Mouse (Mus musculus) heart, postnatal 4 days (tissue): ENCODE results near the gene Ahctf1. TPM values are rescaled to one million over a fixed set of nuclear protein-coding genes. Genes with fewer than 3 reads are reported as not detected.
A peak's percentile ranks its signal among the peaks of the same experiment; 100 is the strongest.
"Not testable (repeated sequence)": the region's sequence is repeated elsewhere in the genome, so short reads cannot be mapped to it uniquely, and the experiment has no call there.

ENCODE experiments used
- DNase-seq: peaks from one replicate; pipeline ENCODE4 v3.0.0; 2021
- total RNA-seq, 2 experiments: library from RNA; stranded (reverse); gene quantifications; 2 replicates each; pipeline ENCODE4 v1.2.3; 2021

Ahctf1 gene
- total RNA-seq, 2 experiments from 2014 or later: 27.9 to 32.6 TPM

GRCm38 (mm10) chr1:179804140-179804881 is 831 bp upstream of the Ahctf1 start:
- DNase-seq: no peak

- DNase-seq: peak; percentile 67
Measured at GRCm38 (mm10) chr1:179802610-179803512, 619 bp downstream of the Ahctf1 start, which contains the start of gene Gm10518. TSS of gene Gm10518 (plus strand) at chr1:179803376.

DNA sequence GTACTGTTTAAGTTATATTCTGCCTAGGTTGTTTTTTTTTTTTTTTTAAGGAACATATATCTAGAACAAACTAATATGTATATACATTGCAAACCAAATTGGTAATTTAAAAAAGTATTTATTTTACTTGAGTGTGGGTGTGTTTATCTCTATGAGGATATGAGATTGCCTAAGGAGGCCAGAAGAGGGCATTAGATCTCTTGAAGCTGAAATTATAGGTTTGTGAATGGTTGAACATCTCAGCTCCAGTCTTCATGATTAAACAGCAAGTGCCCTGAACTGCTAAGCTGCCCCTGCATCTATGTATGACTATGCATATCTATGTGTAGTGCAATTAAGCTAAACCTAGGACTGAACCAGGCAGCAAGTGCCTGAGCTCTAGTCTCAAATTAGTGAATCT is 4.7 kb downstream of the Ahctf1 start:
- no peak for DNase-seq

DNA sequence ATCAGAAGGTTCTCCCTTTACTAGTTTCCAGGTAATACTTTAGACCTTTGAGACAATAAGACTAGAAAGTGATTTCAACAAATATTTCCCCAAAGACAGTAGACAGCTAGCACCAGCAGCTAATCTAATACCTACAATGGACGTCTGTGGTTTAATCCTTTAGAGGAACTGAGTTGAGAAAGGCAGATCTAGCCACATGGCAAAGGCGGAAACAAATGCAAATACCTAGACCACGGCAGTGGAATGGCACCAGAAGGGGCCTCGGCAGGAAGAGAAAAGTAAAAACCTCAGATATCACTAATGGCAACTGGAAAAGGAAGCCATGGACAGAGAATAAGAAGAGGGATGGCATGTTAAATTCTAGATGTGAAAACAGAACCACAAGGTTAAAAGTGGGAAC is 16.2 kb downstream of the Ahctf1 start:
- DNase-seq: no peak

DNA sequence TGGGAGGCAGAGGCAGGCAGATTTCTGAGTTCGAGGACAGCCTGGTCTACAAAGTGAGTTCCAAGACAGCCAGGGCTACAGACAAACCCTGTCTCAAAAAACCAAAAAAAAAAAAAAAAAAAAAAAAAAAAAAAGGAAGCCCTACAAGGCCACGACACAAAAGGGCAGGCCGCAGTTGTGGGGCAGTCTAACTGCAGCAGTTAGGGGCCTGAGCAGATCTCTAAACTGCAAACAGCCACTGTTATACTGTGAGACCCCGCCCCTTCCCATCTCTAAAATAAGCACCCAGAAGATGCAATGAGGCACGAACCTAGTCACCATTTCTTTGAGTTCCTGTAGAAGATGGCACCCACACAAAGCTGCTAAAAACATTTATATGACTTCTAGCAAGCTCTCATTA is 18.0 kb downstream of the Ahctf1 start:
- no peak for DNase-seq

DNA sequence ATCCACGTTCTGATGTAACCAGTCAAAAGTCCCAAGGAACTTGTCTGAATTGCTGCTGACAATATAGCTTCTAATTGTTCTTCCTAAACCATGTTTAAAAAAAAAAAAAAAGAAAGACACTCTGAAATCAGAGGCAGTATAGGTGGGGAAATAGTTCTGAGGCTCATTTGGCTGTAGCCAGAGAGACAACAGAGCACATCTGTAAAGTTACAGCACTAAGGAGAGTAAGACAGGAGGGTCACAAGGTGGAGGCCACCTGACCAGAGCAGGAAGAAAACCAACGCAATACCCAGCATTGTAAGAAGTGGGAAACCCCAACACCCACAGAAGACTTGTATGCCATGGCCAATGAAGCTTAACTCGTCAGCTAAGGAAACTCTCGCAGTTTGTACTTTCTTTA is 19.4 kb downstream of the Ahctf1 start:
- DNase-seq: no peak

GRCm38 (mm10) chr1:179776831-179777230 is 26.6 kb downstream of the Ahctf1 start:
- no peak for DNase-seq

- DNase-seq: no peak
Measured at GRCm38 (mm10) chr1:179760553-179760952, 42.9 kb downstream of the Ahctf1 start.

DNA sequence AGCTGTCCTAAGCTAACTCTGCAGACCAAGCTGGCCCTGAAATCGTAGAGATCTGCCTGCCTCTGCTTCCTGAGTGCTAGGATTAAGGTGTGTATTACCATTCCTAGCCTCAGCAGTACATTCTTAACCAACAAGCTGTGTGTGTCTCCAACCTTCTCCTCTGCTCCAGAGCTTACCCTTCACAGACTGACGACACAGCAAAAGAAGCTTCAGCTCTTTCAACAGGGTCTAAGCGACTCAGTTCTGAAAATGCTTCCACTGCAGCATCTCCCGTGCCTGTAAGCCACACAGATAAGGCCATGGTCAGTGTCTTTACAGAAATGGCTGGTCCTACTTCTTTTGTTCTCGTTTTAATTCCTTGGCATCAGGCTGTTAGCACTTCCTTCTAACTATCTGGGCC is 43.4 kb downstream of the Ahctf1 start:
- DNase-seq: no peak

DNA sequence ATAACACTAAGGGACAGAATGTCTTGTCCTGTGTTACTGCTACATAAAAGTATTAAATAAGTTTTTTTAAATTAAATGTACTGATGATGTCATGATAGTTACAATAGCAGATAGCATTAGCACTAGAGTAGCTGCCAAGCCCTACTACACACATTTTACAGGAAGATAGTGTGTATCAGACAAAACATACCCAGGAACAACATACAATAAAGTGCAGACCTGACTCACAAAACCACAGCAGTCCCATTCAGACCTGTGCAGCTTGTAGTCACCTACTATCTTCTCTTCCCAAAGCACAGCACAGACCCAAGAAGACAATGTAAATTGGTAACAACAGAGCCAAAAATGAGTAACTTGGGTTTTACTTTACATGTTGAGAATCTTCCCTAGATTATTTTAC is 47.0 kb downstream of the Ahctf1 start:
- DNase-seq: no peak

DNA sequence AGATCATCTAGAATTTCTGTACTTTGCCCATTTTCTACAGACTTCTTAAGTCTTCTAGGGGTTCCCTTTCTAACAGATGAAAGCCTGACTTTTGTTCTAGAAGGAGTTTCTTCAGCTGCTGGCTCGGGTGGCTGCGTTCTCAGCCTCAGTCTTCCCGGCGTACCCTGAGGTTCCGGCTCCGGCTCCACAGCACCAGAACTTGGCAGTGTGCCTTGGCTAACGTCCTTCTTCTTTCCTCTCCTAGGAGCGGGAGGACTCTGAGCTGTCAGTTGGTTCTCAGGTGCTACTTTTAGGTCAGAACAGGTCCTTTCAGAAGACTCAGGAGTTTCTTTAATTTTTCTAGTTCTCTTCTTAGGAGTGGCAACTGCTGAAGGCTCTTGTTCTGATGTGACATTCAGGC is 50.5 kb downstream of the Ahctf1 start:
- DNase-seq: no peak

DNA sequence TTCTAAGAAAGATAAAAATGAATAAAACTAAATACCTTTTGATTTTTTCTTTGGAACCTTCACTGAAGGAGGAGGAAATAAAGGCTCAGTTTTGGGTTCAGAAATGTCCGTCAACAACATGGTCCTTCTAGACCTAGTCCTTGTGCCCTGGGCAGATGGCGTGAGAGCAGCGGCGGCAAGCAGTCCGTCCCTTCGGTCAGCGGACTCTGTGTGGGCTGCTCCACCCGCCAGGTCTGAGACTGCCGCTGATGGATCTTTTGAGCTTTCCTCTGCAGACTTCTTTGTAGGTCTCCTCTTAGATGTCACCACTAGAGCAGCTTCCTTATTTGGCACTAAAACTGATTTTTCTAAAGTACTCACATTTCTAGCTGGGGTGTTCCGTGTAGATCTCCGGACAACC is 51.2 kb downstream of the Ahctf1 start:
- no peak for DNase-seq

- DNase-seq: no peak
Measured at GRCm38 (mm10) chr1:179745171-179745570, 58.3 kb downstream of the Ahctf1 start, which contains the start of gene Kif28. TSS of gene Kif28 (minus strand) at chr1:179745271.

GRCm38 (mm10) chr1:179743593-179744193 is 59.8 kb downstream of the Ahctf1 start:
- DNase-seq: no peak

DNA sequence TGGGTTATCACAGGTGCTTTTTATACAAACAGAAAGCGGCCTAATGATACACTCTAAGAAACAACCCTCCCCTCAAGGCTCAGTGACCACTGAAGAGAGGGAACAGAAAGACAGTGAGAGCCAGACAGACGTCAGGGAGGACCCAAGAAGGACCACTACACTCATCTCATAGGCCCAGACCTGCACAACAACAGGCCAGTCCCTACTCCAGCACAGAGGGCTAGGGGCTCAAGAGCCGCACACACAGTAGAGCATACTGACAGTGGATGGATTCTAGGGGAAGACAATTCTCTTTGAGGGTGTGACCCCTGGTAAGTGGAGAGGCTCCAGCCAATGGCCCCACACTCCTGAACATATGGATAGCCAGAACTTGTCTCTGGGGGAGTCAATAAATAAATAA is 67.0 kb downstream of the Ahctf1 start:
- DNase-seq: no peak

GRCm38 (mm10) chr1:179734500-179735474 is 68.7 kb downstream of the Ahctf1 start:
- peak; percentile 78 for DNase-seq

- no peak for DNase-seq
Measured at GRCm38 (mm10) chr1:179731391-179731790, 72.1 kb downstream of the Ahctf1 start.

GRCm38 (mm10) chr1:179728661-179729060 is 74.8 kb downstream of the Ahctf1 start:
- DNase-seq: no peak

- no peak for DNase-seq
Measured at GRCm38 (mm10) chr1:179722811-179723469, 80.5 kb downstream of the Ahctf1 start.

DNA sequence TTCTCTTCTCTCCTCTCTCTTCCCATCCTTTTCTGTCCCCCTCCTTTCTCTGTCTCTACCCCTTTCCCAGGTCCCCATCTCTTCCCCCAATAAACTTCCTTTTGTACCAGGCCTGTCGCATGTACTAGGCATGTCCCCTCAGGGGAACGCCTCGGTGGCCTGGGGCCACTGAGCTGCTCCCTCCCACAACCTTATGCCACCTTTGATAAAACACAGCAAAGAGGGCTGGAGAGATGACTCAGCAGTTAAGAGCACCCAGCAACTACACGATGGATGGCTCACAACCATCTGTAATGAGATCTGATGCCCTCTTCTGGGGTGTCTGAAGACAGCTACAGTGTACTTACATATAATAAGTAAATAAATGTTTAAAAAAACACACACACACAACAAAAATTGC is 87.7 kb downstream of the Ahctf1 start:
- DNase-seq: no peak

GRCm38 (mm10) chr1:179715289-179715688 is 88.2 kb downstream of the Ahctf1 start:
- not testable (repeated sequence) for DNase-seq
